Mouse (Mus musculus): ENCODE data around the gene BC028528. TPM values are rescaled to one million over a fixed set of nuclear protein-coding genes. Genes with fewer than 3 reads are reported as not detected.
"Not testable (repeated sequence)": the region's sequence is repeated elsewhere in the genome, so short reads cannot be mapped to it uniquely, and the experiment has no call there.

Gene BC028528
- polyA plus RNA-seq, 1 experiment from 2014 or later = 12.3 TPM

- Histone ChIP-seq H3K4me3 (ENCODE audit: low read depth, low read length) (no peak overlapping the region), H3K27ac (ENCODE audit: low read depth, low read length) (no peak overlapping the region), H3K4me1 (ENCODE audit: control insufficient read depth, insufficient read depth, low read length) (peaks cover 9% of the 10 kb centered on the region), H3K36me3 (ENCODE audit: control insufficient read depth, insufficient read depth, low read length) (no peaks in the 10 kb centered on the region), H3K9me3 (ENCODE audit: control insufficient read depth, low read length) (no peaks in the 10 kb centered on the region), H3K27me3 (ENCODE audit: control insufficient read depth, insufficient read depth, low read length) (no peaks in the 10 kb centered on the region), H3K4me2 (ENCODE audit: low read depth, low read length) (no peak overlapping the region), H3K9ac (replicated peaks; ENCODE audit: low read depth, low read length) (no peak overlapping the region)
- no peak for ATAC-seq (ENCODE audit: low read depth)
- WGBS = 72% methylated on average over 9 of the region's 9 CpGs
Measured at GRCm38 (mm10) chr3:95901616-95902372, 10.0 kb upstream of the BC028528 start.

DNA sequence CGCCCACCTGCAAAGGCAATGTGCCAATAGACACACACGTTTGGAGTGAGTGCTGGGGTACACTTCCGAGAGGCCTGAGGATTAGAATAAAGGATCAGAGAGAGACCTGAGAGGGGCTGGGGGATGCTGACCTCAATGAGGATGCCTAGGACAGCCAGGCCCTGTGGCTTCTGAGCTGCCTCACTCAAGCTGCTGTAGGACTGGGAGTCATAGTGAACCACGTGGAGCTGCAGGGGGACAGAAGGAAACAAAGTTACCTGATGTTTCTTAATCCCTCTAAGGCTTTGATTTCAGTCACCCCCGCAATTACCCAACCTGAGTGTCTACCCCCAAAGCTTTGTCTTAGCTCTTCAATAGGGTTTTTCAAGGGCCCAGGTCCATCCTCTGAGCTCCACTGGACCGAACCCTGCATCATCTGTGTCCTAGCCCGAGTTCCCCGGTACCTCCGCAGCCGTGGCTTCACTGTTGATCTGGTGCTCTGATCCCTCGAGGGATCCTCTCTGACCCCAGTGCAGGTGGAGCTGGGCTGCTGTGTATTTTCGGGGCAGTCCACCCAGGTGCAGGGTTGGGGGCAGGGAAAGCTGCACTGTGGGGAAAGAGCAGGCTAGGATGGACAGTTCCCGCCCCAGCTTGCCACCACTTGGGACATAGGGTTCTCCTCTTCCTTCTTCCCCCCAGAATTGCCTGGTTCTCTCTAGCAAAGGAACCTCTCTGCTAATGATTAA lies 8.2 kb upstream of the BC028528 start:
- 83% methylated on average over 13 of the region's 13 CpGs for WGBS
- peaks cover 7% of the 10 kb centered on the region for H3K4me1 ChIP-seq (ENCODE audit: control insufficient read depth, insufficient read depth, low read length)

GRCm38 (mm10) chr3:95895501-95895900 lies 3.7 kb upstream of the BC028528 start:
- not testable (repeated sequence) for H3K27ac ChIP-seq (ENCODE audit: low read depth, low read length); H3K4me2 ChIP-seq (ENCODE audit: low read depth, low read length); H3K9ac ChIP-seq (replicated peaks; ENCODE audit: low read depth, low read length); H3K27me3 ChIP-seq (ENCODE audit: control insufficient read depth, insufficient read depth, low read length); H3K4me1 ChIP-seq (ENCODE audit: control insufficient read depth, insufficient read depth, low read length); H3K4me3 ChIP-seq (ENCODE audit: low read depth, low read length); ATAC-seq (ENCODE audit: low read depth); H3K9me3 ChIP-seq (ENCODE audit: control insufficient read depth, low read length); H3K36me3 ChIP-seq (ENCODE audit: control insufficient read depth, insufficient read depth, low read length)
- WGBS = 88% methylated on average over 7 of the region's 7 CpGs

More for the DNA sequence above, 8.2 kb upstream of the BC028528 start:
- H3K27ac ChIP-seq (ENCODE audit: low read depth, low read length) = no peak overlapping the region
- H3K27me3 ChIP-seq (ENCODE audit: control insufficient read depth, insufficient read depth, low read length) = no peaks in the 10 kb centered on the region
- no peak overlapping the region for H3K4me3 ChIP-seq (ENCODE audit: low read depth, low read length)
- no peaks in the 10 kb centered on the region for H3K36me3 ChIP-seq (ENCODE audit: control insufficient read depth, insufficient read depth, low read length)
- H3K4me2 ChIP-seq (ENCODE audit: low read depth, low read length) = no peak overlapping the region
- no peak overlapping the region for H3K9ac ChIP-seq (replicated peaks; ENCODE audit: low read depth, low read length)
- ATAC-seq (ENCODE audit: low read depth) = no peak
- H3K9me3 ChIP-seq (ENCODE audit: control insufficient read depth, low read length) = no peaks in the 10 kb centered on the region

DNA sequence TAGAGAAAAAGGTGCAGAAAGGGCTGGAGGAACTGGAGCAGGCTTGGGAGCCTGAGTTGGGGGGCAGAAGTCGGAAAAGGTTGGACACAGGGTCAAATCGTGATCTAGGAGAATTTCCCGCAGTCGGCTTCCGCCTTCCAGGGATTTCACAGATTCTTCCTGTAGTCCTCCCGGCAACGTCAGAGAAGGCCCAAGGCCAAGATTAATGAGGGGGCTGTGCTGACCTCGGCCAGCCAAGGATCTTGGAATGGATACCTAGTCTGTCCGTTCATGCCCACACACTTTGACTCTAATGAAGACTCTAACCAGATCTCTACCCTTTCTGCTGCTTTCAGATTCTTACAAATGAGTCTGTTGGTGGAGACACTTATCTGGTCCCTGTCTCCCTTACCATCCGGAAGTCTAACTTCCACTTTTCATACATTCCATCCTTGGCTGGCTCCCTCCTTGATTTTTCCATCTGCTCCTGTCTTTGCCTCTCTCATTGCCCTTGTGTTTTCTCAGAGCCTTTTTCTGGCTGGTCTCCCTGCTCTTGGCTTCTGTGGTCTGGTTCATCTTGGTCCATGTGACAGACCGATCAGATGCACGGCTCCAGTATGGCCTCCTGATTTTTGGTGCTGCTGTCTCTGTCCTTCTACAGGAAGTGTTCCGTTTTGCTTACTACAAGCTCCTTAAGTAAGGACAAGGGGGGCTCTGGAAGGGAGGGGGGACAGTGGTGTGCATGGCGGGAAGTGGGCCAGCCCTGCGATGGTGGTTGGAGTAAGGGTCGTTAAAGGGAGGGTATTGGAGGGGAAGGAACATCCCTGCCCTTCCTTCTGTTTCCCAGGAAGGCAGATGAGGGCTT lies 2.7 kb upstream of the BC028528 start:
- no peaks in the 10 kb centered on the region for H3K27me3 ChIP-seq (ENCODE audit: control insufficient read depth, insufficient read depth, low read length)
- 17% methylated on average over 16 of the region's 16 CpGs for WGBS
- H3K9ac ChIP-seq (replicated peaks; ENCODE audit: low read depth, low read length) = peak overlapping the region; percentile 67
- no peaks in the 10 kb centered on the region for H3K36me3 ChIP-seq (ENCODE audit: control insufficient read depth, insufficient read depth, low read length)
- peak overlapping the region; percentile 62 for H3K27ac ChIP-seq (ENCODE audit: low read depth, low read length)
- peak overlapping the region; percentile 62 for H3K4me3 ChIP-seq (ENCODE audit: low read depth, low read length)
- H3K4me1 ChIP-seq (ENCODE audit: control insufficient read depth, insufficient read depth, low read length) = peaks cover 9% of the 10 kb centered on the region
- peak overlapping the region; percentile 78 for H3K4me2 ChIP-seq (ENCODE audit: low read depth, low read length)
- ATAC-seq (ENCODE audit: low read depth) = no peak
- no peaks in the 10 kb centered on the region for H3K9me3 ChIP-seq (ENCODE audit: control insufficient read depth, low read length)

DNA sequence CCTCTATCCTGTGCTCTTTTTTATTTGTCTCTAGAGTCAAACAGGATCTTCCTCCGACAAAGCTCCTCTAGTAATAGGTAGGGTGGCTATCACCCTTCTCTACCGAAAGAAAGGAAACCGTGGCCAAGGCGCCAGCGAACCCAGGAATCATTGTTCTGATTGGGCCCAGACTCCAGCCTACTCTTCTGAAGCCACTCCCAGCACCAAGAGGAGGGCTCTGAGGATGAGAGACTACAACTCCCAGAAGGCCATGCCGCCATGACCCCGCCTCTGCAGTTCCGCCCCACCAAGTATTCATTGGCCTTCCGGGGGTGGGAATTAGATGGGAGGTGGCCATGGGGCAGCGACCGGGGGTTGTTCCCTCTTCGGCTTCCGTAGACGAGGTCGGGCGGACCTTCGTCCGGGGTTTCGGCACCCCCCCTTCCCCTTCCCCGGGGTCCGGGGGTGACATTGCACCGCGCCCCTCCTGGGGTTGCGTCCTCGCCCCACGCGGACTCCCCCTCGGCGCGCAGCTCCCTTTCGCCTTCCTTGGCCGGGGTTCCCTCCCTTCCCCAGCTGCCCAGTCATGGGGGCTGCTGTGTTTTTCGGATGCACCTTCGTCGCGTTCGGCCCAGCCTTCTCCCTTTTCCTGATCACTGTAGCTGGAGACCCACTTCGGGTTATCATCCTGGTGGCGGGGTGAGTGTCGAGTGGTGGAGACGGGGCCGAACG lies 2.0 kb upstream of the BC028528 start, which contains the start of gene Aph1a:
Gene Aph1a (plus strand): TSS at position 364 of the 711 bp plus-strand sequence.
- Histone ChIP-seq H3K4me2 (ENCODE audit: low read depth, low read length) (peak within 1 kb of the TSS; percentile 78), H3K27ac (ENCODE audit: low read depth, low read length) (peak within 1 kb of the TSS; percentile 62), H3K4me3 (ENCODE audit: low read depth, low read length) (peak within 1 kb of the TSS; percentile 62), H3K9ac (replicated peaks; ENCODE audit: low read depth, low read length) (peak within 1 kb of the TSS; percentile 67)
- not testable (repeated sequence) for H3K4me1 ChIP-seq (ENCODE audit: control insufficient read depth, insufficient read depth, low read length); H3K9me3 ChIP-seq (ENCODE audit: control insufficient read depth, low read length); H3K27me3 ChIP-seq (ENCODE audit: control insufficient read depth, insufficient read depth, low read length); H3K36me3 ChIP-seq (ENCODE audit: control insufficient read depth, insufficient read depth, low read length)
- ATAC-seq (ENCODE audit: low read depth) = peak; percentile 97
- under 1% methylated on average over 25 of the region's 43 CpGs for WGBS

DNA sequence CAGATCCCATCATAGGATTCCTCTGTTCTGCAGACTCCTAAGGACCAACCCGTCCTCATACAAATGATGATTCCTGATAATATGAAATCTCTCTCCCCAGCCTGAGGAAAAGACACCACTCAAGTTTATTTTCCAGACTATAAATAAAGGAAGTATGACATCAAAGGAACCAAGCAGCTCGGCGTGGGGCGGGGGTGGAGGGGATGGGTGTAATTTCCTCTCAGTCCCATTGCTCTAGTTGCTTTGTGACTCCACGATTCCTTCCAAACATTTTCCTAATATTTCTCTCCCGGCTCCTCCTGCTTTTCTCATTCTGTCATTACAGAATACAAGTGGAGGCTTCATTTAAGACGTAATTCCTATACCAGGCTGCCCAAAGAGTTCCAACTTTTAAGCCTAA lies 1.3 kb upstream of the BC028528 start:
- H3K4me2 ChIP-seq (ENCODE audit: low read depth, low read length) = peak overlapping the region; percentile 56
- ATAC-seq (ENCODE audit: low read depth) = peak; percentile 4; the same call in 1 of the 2 replicates
- 13% methylated on average over 7 of the region's 7 CpGs for WGBS

GRCm38 (mm10) chr3:95892066-95893052 lies 554 bp upstream of the BC028528 start:
- 29% methylated on average over 11 of the region's 11 CpGs for WGBS
- Histone ChIP-seq H3K4me3 (ENCODE audit: low read depth, low read length) (peak overlapping the region; percentile 9; the same call in 1 of the 2 replicates), H3K27me3 (ENCODE audit: control insufficient read depth, insufficient read depth, low read length) (no peaks in the 10 kb centered on the region), H3K4me2 (ENCODE audit: low read depth, low read length) (peak overlapping the region; percentile 27; the same call in 1 of the 2 replicates), H3K9me3 (ENCODE audit: control insufficient read depth, low read length) (no peaks in the 10 kb centered on the region), H3K27ac (ENCODE audit: low read depth, low read length) (peak overlapping the region; percentile 55; the same call in 1 of the 2 replicates), H3K4me1 (ENCODE audit: control insufficient read depth, insufficient read depth, low read length) (peaks cover 9% of the 10 kb centered on the region), H3K9ac (replicated peaks; ENCODE audit: low read depth, low read length) (peak overlapping the region; percentile 32; the same call in 1 of the 2 replicates), H3K36me3 (ENCODE audit: control insufficient read depth, insufficient read depth, low read length) (no peaks in the 10 kb centered on the region)
- no peak for ATAC-seq (ENCODE audit: low read depth)

More for the DNA sequence above, 1.3 kb upstream of the BC028528 start:
- H3K27ac ChIP-seq (ENCODE audit: low read depth, low read length) = peak overlapping the region; percentile 55; the same call in 1 of the 2 replicates
- H3K36me3 ChIP-seq (ENCODE audit: control insufficient read depth, insufficient read depth, low read length) = no peaks in the 10 kb centered on the region
- no peaks in the 10 kb centered on the region for H3K9me3 ChIP-seq (ENCODE audit: control insufficient read depth, low read length)
- H3K9ac ChIP-seq (replicated peaks; ENCODE audit: low read depth, low read length) = peak overlapping the region; percentile 32; the same call in 1 of the 2 replicates
- peak overlapping the region; percentile 62 for H3K4me3 ChIP-seq (ENCODE audit: low read depth, low read length)
- H3K4me1 ChIP-seq (ENCODE audit: control insufficient read depth, insufficient read depth, low read length) = peaks cover 9% of the 10 kb centered on the region
- no peaks in the 10 kb centered on the region for H3K27me3 ChIP-seq (ENCODE audit: control insufficient read depth, insufficient read depth, low read length)
